Mouse (Mus musculus): ENCODE measurements around the gene Kmt5a. TPM values are rescaled to one million over a fixed set of nuclear protein-coding genes. Genes with fewer than 3 reads are reported as not detected.

The Kmt5a gene
- total RNA-seq, 2 experiments from 2014 or later = 161 to 185 TPM

DNA sequence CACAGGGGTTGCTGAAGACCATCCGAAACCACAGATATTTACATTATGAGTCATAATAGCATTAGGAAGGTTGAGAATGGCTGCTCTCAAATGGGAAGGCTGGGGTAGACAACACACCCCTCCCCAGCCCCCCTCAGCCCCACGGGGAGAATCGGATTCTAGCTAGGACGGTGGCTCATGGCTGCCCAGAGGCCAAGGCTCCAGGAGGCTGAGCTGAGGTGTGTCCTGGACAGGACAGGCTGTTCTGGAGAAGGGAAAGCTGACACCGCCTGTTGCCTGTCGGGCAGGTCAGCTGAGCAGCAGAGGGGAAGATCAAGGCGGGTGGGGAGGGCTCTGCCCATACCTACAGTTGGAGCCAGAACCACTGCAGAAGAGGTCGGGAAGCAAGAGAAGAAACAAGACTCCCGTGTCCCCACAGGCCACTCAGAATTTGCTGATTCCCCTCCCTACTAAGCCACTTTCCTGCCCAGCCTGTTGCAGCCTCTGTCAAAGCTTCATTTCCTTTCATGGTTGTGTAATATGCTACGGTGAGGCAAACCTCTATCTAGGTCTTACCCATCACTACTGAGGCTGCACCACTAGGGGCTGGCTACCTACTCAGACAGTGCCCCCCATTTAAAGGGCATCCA lies 67.1 kb downstream of the Kmt5a start:
- intact Hi-C loops (cut with DNase I) = no loop called here
- peak; percentile 47 to 50 for DNase-seq

DNA sequence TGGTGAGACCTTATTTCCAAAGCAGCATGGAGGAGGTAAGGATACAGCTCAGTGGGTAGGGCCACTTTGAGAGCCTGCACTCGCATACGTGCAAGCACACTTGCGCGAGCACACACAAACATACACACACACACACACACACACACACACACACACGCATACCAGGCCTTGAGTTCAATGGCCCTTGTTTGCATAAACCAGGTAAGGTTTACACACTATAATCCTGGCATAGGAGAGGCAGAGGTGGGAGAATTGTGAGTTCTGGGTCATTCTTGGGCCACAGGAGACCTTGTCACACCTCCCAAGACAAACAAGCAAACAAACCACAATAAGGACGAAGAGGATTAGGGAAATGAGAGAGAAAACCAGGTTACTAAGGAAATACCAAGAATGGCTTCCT lies 69.5 kb downstream of the Kmt5a start:
- intact Hi-C loops (cut with DNase I) = no loop called here
- DNase-seq = no peak

DNA sequence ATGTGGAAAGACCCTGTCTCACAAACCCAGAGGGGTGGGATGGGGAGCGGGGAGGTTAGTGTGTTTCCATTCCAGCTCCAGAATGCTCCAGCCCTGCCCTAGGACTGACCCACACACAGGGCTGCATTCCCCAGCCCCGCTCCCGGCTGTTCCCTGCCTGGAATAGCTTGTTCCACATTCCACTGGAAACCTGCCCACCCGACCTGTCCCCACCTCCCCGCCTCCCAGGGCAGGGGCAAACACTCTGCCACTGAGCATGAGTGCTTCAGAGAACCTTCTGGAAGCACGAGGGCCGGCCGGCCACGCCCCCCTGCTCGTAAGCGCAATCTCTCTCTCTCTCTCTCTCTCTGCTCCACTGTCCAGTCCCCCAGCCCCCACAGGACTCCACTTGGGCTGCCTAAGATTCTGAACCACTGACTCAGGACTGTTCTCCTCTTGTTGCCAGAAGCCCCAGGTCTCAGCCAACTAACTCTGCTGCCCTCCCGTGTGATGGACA lies 70.1 kb downstream of the Kmt5a start:
- intact Hi-C loops (cut with DNase I) = no loop called here
- peak; percentile 78 to 88 for DNase-seq

DNA sequence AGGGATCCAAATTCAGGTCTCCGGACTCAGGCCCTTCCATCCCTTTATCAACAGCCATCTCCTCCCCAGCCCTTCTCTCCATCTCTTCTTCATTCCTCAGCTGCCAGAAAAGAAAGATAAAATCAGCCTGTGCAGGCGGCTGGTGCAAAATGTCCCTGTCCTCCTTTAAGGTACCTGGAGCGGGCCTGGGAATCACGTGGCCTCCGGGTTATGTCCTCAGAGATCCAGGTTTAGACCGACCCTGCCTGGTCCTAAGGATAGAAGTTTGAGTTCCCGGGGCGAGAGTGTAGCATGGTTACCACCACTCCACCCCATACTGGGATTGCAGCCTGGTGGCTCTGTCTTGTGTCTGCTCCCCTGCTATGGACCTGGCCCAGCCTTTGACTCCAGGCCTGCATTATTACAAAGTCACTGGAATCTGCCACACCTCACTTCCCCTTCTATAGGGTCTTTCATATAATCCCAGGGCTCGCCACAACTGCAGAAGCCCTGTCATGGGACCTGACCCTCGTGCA lies 70.9 kb downstream of the Kmt5a start:
- intact Hi-C loops (cut with DNase I) = no loop called here
- DNase-seq = no peak

Small RNA genes lying within 50 kb of the gene (microRNA-seq; reads per million reads assigned to microRNA genes)
- 0.72 to 1.6 reads per million in 2 experiments for gene Gm27486

Other genes starting within 250 kb of the Kmt5a start
- gene Pitpnm2, start 190.2 kb upstream of the Kmt5a start, total RNA-seq (2021) = 10 to 100 TPM; 47.9 to 52.4 TPM
- gene Mphosph9, start 112.0 kb upstream of the Kmt5a start, total RNA-seq (2021) = 1 to 10 TPM; 6.0 to 6.8 TPM
- 10 to 100 TPM; 11.7 to 11.9 TPM for gene 2810006K23Rik, start 111.8 kb upstream of the Kmt5a start, total RNA-seq (2021)
- 100 to 1,000 TPM; 142 to 166 TPM for gene Cdk2ap1, start 76.8 kb upstream of the Kmt5a start, total RNA-seq (2021)
- 10 to 100 TPM; 66.7 to 70.9 TPM for gene Sbno1, start 13.9 kb upstream of the Kmt5a start, total RNA-seq (2021)
- gene Rilpl2, start 38.4 kb downstream of the Kmt5a start, total RNA-seq (2021) = 1 to 10 TPM; 8.8 to 9.5 TPM
- gene Snrnp35, start 43.2 kb downstream of the Kmt5a start, total RNA-seq (2021) = 10 to 100 TPM in 1 of 2 experiments, 1 to 10 TPM in 1; 9.6 to 13.1 TPM
- 100 to 1,000 TPM; 167 to 179 TPM for gene Rilpl1, start 91.5 kb downstream of the Kmt5a start, total RNA-seq (2021)
- gene Tmed2, start 100.8 kb downstream of the Kmt5a start, total RNA-seq (2021) = 100 to 1,000 TPM; 170 to 175 TPM
- 1 to 10 TPM; 5.4 to 6.7 TPM for gene Ddx55, start 112.9 kb downstream of the Kmt5a start, total RNA-seq (2021)
- 10 to 100 TPM; 33.7 to 37.2 TPM for gene Eif2b1, start 139.2 kb downstream of the Kmt5a start, total RNA-seq (2021)
- gene Gtf2h3, start 139.2 kb downstream of the Kmt5a start, total RNA-seq (2021) = 10 to 100 TPM; 20.2 to 22.1 TPM
- gene Atp6v0a2, start 188.6 kb downstream of the Kmt5a start, total RNA-seq (2021) = 10 to 100 TPM; 41.9 to 45.9 TPM